ENCODE assay signal across 8 mouse cellular contexts in the genomic region with DNA sequence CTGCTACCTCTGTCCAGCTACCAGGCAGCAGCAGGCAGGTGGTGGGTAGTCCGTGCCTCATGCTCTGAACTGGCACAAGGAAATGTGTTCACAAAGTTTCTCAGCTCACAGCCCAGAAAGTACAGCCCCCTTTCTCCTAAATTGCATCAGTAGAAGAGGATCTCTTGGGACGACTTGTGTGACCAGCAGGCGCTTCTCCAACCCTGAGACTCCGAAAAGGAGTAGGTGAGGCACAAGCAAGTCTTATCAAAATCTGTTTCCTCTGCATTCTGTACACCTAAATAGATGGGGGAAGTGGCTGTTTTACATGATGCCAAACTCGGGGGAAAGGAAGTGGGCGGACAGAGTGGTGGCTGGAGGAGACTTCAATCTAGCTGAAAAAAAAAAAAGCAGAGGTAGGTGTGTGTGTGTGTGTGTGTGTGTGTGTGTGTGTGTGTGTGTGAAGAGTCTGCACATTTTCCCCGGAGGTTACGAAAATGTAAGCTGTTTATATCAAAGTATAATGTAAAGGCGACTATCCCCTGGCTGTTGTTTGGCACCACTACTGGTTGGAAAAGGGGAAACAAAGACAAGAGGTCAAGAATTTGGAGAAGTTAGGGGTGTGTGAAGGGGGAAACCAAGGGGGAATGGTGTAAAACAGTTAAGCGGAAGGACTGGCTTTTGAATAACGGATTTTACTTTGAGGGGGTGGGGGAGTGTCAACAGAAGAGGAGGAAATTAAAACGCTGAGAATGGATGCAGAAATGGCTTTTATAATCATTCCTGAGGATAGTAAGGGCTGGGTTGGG. TPM values are rescaled to one million over a fixed set of nuclear protein-coding genes. Genes with fewer than 3 reads are reported as not detected.
DNase-seq lines count a peak whose midpoint lies in the region; ATAC-seq lines count a peak whose summit lies in the region.

No protein-coding gene starts in this region.

- H3K27ac ChIP-seq in heart, embryonic 14.5 days (replicated peaks in 1 of 2; ENCODE audit: control insufficient read depth in 1 of 2, insufficient read depth in 1 of 2, low read depth in 2 of 2, low read length in 2 of 2): no peak overlapping the region
- no peak overlapping the region for H3K27ac ChIP-seq in heart, embryonic 11.5 days (ENCODE audit: low read depth, low read length)
- no peak overlapping the region for H3K27ac ChIP-seq in hindbrain, embryonic 12.5 days
- no peak overlapping the region for H3K27ac ChIP-seq in midbrain, embryonic 15.5 days

- ATAC-seq in heart, embryonic 14.5 days (ENCODE audit: insufficient number of reproducible peaks, insufficient read depth, low FRiP score, low read depth): no peak
- no peak for ATAC-seq in heart, embryonic 11.5 days (replicated peaks; ENCODE audit: insufficient number of reproducible peaks, low FRiP score, low TSS enrichment)
- no peak for ATAC-seq in hindbrain, embryonic 12.5 days (ENCODE audit: low FRiP score)
- ATAC-seq in midbrain, embryonic 15.5 days (replicated peaks): no peak

- no peaks in the 10 kb centered on the region for H3K9me3 ChIP-seq in heart, embryonic 14.5 days (ENCODE audit: control insufficient read depth, low read length)
- H3K9me3 ChIP-seq in heart, embryonic 11.5 days (replicated peaks; ENCODE audit: control insufficient read depth, low read length): no peaks in the 10 kb centered on the region
- no peaks in the 10 kb centered on the region for H3K9me3 ChIP-seq in hindbrain, embryonic 12.5 days (replicated peaks)
- H3K9me3 ChIP-seq in midbrain, embryonic 15.5 days: no peaks in the 10 kb centered on the region

- H3K36me3 ChIP-seq in heart, embryonic 14.5 days (ENCODE audit: control insufficient read depth, insufficient read depth, low read length): no peaks in the 10 kb centered on the region
- no peaks in the 10 kb centered on the region for H3K36me3 ChIP-seq in heart, embryonic 11.5 days (ENCODE audit: control insufficient read depth, insufficient read depth, low read length)
- H3K36me3 ChIP-seq in hindbrain, embryonic 12.5 days: no peaks in the 10 kb centered on the region
- H3K36me3 ChIP-seq in midbrain, embryonic 15.5 days (replicated peaks): no peaks in the 10 kb centered on the region

- H3K4me3 ChIP-seq in heart, embryonic 14.5 days (ENCODE audit: control insufficient read depth in 1 of 2, insufficient read depth in 1 of 2, low read depth in 1 of 2, low read length in 2 of 2): peak overlapping the region in 1 of 2 experiments; percentile 42; a peak in 1 of 4 replicates
- no peak overlapping the region for H3K4me3 ChIP-seq in heart, embryonic 11.5 days (ENCODE audit: low read depth, low read length)
- H3K4me3 ChIP-seq in hindbrain, embryonic 12.5 days: no peak overlapping the region
- peak overlapping the region; percentile 53 for H3K4me3 ChIP-seq in midbrain, embryonic 15.5 days

- peak overlapping the region; percentile 68 for H3K4me2 ChIP-seq in heart, embryonic 14.5 days (ENCODE audit: low read length)
- H3K4me2 ChIP-seq in heart, embryonic 11.5 days: no peak overlapping the region
- peak overlapping the region; percentile 77 for H3K4me2 ChIP-seq in hindbrain, embryonic 12.5 days (replicated peaks)
- peak overlapping the region; percentile 78 for H3K4me2 ChIP-seq in midbrain, embryonic 15.5 days

- WGBS in heart, embryonic 14.5 days: 28% methylated on average over 12 of the region's 12 CpGs
- WGBS in heart, embryonic 11.5 days (ENCODE audit: insufficient replicate concordance): 20% methylated on average over 12 of the region's 12 CpGs
- 28% methylated on average over 12 of the region's 12 CpGs for WGBS in hindbrain, embryonic 12.5 days
- 32% methylated on average over 12 of the region's 12 CpGs for WGBS in midbrain, embryonic 15.5 days

- peaks cover 67% of the 10 kb centered on the region for H3K27me3 ChIP-seq in heart, embryonic 14.5 days (ENCODE audit: control insufficient read depth, insufficient read depth, low read length)
- H3K27me3 ChIP-seq in heart, embryonic 11.5 days (ENCODE audit: control insufficient read depth, insufficient read depth, low read length): peaks cover 62% of the 10 kb centered on the region
- peaks cover 73% of the 10 kb centered on the region for H3K27me3 ChIP-seq in hindbrain, embryonic 12.5 days
- peaks cover 57% of the 10 kb centered on the region for H3K27me3 ChIP-seq in midbrain, embryonic 15.5 days (replicated peaks)

- H3K9ac ChIP-seq in heart, embryonic 14.5 days (ENCODE audit: low read length): no peak overlapping the region
- H3K9ac ChIP-seq in heart, embryonic 11.5 days (ENCODE audit: low read depth, low read length): no peak overlapping the region
- H3K9ac ChIP-seq in hindbrain, embryonic 12.5 days: no peak overlapping the region
- H3K9ac ChIP-seq in midbrain, embryonic 15.5 days: no peak overlapping the region

- peaks cover 6 to 18% of the 10 kb centered on the region in 2 experiments for H3K4me1 ChIP-seq in heart, embryonic 14.5 days (ENCODE audit: control insufficient read depth in 2 of 2, insufficient read depth in 2 of 2, low read length in 2 of 2)
- peaks cover 8% of the 10 kb centered on the region for H3K4me1 ChIP-seq in heart, embryonic 11.5 days (ENCODE audit: control insufficient read depth, insufficient read depth, low read length)
- peaks cover 25% of the 10 kb centered on the region for H3K4me1 ChIP-seq in hindbrain, embryonic 12.5 days
- H3K4me1 ChIP-seq in midbrain, embryonic 15.5 days: peaks cover 28% of the 10 kb centered on the region

- DNase-seq in brain, adult 2 months (ENCODE audit: low read depth, low spot score): peak; percentile 67
- DNase-seq in frontal cortex, postnatal 14 days (ENCODE audit: low spot score in 2 of 2): no peak
- DNase-seq in natural killer cell, adult 2 months (ENCODE audit: low spot score in 2 of 2): no peak
- DNase-seq in left cerebral cortex, adult 8-10 months (ENCODE audit: low spot score in 2 of 2): no peak

RNA-seq across cellular contexts. Expression of gene Kcnk12, which starts 1.7 kb away (rescaled TPM):
- polyA plus RNA-seq in heart, embryonic 14.5 days (2014; fragmentation: Nextera tagmentation; extraction: Ambion mirVana): not detected in 2 replicates
- polyA plus RNA-seq in heart, embryonic 11.5 days (2014; fragmentation: Nextera tagmentation; extraction: Ambion mirVana): 0.23 and 0.51 TPM in 2 replicates
- 0.26 and 0.58 TPM in 2 replicates for polyA plus RNA-seq in hindbrain, embryonic 12.5 days (2016; fragmentation: Nextera tagmentation; extraction: Ambion mirVana)
- 0.44 and 1.1 TPM in 2 replicates for polyA plus RNA-seq in midbrain, embryonic 15.5 days (2015; fragmentation: Nextera tagmentation; extraction: Ambion mirVana)
- 10 to 100 TPM; 21.2 to 24.0 (median 23.4) TPM for total RNA-seq in left cerebral cortex, adult 8-10 months (2022)
